Mouse (Mus musculus) thymus, postnatal 14 days (tissue): ENCODE data around the gene Gm20388.

ENCODE experiments used
- DNase-seq: peaks from one replicate; pipeline ENCODE4 v3.0.0; 2021

Gene Gm20388

GRCm38 (mm10) chr8:120538397-120539240 is 628.0 kb downstream of the Gm20388 start:
- peak; percentile 94 for DNase-seq

GRCm38 (mm10) chr8:120539381-120539774 is 628.7 kb downstream of the Gm20388 start:
- peak; percentile 71 for DNase-seq

- DNase-seq: peak; percentile 58
Observed at GRCm38 (mm10) chr8:120539775-120540625, 629.4 kb downstream of the Gm20388 start.

- peak; percentile 53 for DNase-seq
Observed at GRCm38 (mm10) chr8:120542995-120543394, 632.4 kb downstream of the Gm20388 start.

GRCm38 (mm10) chr8:120543416-120544055 is 632.9 kb downstream of the Gm20388 start:
- DNase-seq: peak; percentile 85

GRCm38 (mm10) chr8:120544155-120544554 is 633.5 kb downstream of the Gm20388 start:
- DNase-seq: peak; percentile 68

- no peak for DNase-seq
Observed at GRCm38 (mm10) chr8:120547562-120547961, 636.9 kb downstream of the Gm20388 start.

GRCm38 (mm10) chr8:120548313-120548761 is 637.7 kb downstream of the Gm20388 start:
- no peak for DNase-seq

- no peak for DNase-seq
Observed at GRCm38 (mm10) chr8:120549321-120549921, 638.8 kb downstream of the Gm20388 start.

GRCm38 (mm10) chr8:120549922-120550321 is 639.3 kb downstream of the Gm20388 start:
- DNase-seq: no peak

- no peak for DNase-seq
Observed at GRCm38 (mm10) chr8:120550430-120550829, 639.8 kb downstream of the Gm20388 start.

- DNase-seq: peak; percentile 54
Observed at GRCm38 (mm10) chr8:120550937-120551676, 640.5 kb downstream of the Gm20388 start.

GRCm38 (mm10) chr8:120551677-120551980 is 641.0 kb downstream of the Gm20388 start:
- no peak for DNase-seq

- DNase-seq: no peak
Observed at GRCm38 (mm10) chr8:120552509-120552908, 641.9 kb downstream of the Gm20388 start.

- DNase-seq: peak; percentile 84
Observed at GRCm38 (mm10) chr8:120553441-120554123, 642.9 kb downstream of the Gm20388 start.

GRCm38 (mm10) chr8:120554466-120555039 is 643.9 kb downstream of the Gm20388 start:
- no peak for DNase-seq

GRCm38 (mm10) chr8:120556198-120556892 is 645.7 kb downstream of the Gm20388 start:
- DNase-seq: no peak

GRCm38 (mm10) chr8:120557170-120557965 is 646.7 kb downstream of the Gm20388 start:
- DNase-seq: peak; percentile 77

GRCm38 (mm10) chr8:120558162-120558561 is 647.5 kb downstream of the Gm20388 start:
- no peak for DNase-seq

- no peak for DNase-seq
Observed at GRCm38 (mm10) chr8:120559654-120560053, 649.0 kb downstream of the Gm20388 start.
